Mouse (Mus musculus) CH12.LX (cell line): ENCODE results near the gene Rpl34. TPM values are rescaled to one million over a fixed set of nuclear protein-coding genes. Genes with fewer than 3 reads are reported as not detected.

ENCODE experiments used
- DNase-seq: peaks from one replicate; pipeline ENCODE4 v3.0.0-alpha.2; 2013; ENCODE audit errors: extremely low read depth
- H3K27ac ChIP-seq: 2 replicates; pipeline ENCODE4 v1.5.1; 2012; ENCODE audit warnings: low read depth, mild to moderate bottlenecking, control low read depth, moderate library complexity; ENCODE audit not compliant: insufficient read depth
- H3K27me3 ChIP-seq: replicated peaks from 2 replicates; pipeline ENCODE3; 2012; ENCODE audit warnings: inconsistent platforms
- H3K36me3 ChIP-seq, 2 experiments: replicated peaks in 1 of 2; 2 replicates each; pipeline versions ENCODE3 to v1.6.1; 2012; ENCODE audit warnings: inconsistent platforms in 1 of 2, low read length in 1 of 2, mild to moderate bottlenecking in 1 of 2, mixed read lengths in 1 of 2, moderate library complexity in 1 of 2; ENCODE audit not compliant: control insufficient read depth in 1 of 2, insufficient read depth in 1 of 2
- H3K4me1 ChIP-seq, 2 experiments: 2 replicates each; pipeline ENCODE4 v1.6.1; 2012; ENCODE audit warnings: inconsistent platforms in 1 of 2, moderate library complexity in 1 of 2; ENCODE audit not compliant: insufficient read depth in 2 of 2, control insufficient read depth in 1 of 2
- H3K4me2 ChIP-seq: 2 replicates; pipeline ENCODE4 v1.6.1; 2012; ENCODE audit warnings: low read depth, mild to moderate bottlenecking, control low read depth; ENCODE audit not compliant: poor library complexity, insufficient read depth, severe bottlenecking
- H3K4me3 ChIP-seq, 3 experiments: fragments of 150-350 bp in 1 of 3; sonication (generic) in 1 of 3; replicated peaks in 1 of 3; 2 replicates each; pipeline versions ENCODE3 to v1.5.1; 2011 to 2012; ENCODE audit warnings: low read depth in 2 of 3, low read length in 2 of 3, mild to moderate bottlenecking in 2 of 3, moderate library complexity in 2 of 3, control low read depth in 1 of 3, improper control_type of control experiment in 1 of 3, inconsistent platforms in 1 of 3, mixed read lengths in 1 of 3; ENCODE audit not compliant: poor library complexity in 1 of 3
- H3K79me2 ChIP-seq: replicated peaks from 2 replicates; pipeline ENCODE4 v1.6.1; 2012; ENCODE audit warnings: mild to moderate bottlenecking, moderate library complexity; ENCODE audit not compliant: control insufficient read depth, poor library complexity, insufficient read depth, severe bottlenecking; ENCODE audit errors: extremely low read depth
- H3K9ac ChIP-seq: 2 replicates; pipeline ENCODE4 v1.6.1; 2012; ENCODE audit warnings: low read depth, mild to moderate bottlenecking, control low read depth, moderate library complexity; ENCODE audit not compliant: insufficient read depth
- H3K9me3 ChIP-seq: replicated peaks from 2 replicates; pipeline ENCODE3; 2012; ENCODE audit warnings: low read length, inconsistent platforms, mixed read lengths
- CHD1 ChIP-seq: IDR thresholded peaks from 2 replicates; pipeline ENCODE4 v1.6.1; 2012; ENCODE audit warnings: low read depth, low read length, improper control_type of control experiment, inconsistent platforms
- CHD2 ChIP-seq: IDR thresholded peaks from 2 replicates; pipeline ENCODE4 v1.6.1; 2011; ENCODE audit warnings: low read length, improper control_type of control experiment
- E2F4 ChIP-seq: IDR thresholded peaks from 2 replicates; pipeline ENCODE4 v1.6.1; 2011; ENCODE audit warnings: low read depth, low read length, improper control_type of control experiment; ENCODE audit not compliant: insufficient replicate concordance
- ELF1 ChIP-seq: IDR thresholded peaks from 2 replicates; pipeline ENCODE4 v1.6.1; 2014; ENCODE audit warnings: low read depth, mild to moderate bottlenecking, inconsistent platforms, low read length, improper control_type of control experiment
- GABPA ChIP-seq: IDR thresholded peaks from 2 replicates; pipeline ENCODE4 v1.6.1; 2012; ENCODE audit warnings: low read depth, low read length, improper control_type of control experiment, inconsistent platforms; ENCODE audit not compliant: insufficient replicate concordance
- HCFC1 ChIP-seq: IDR thresholded peaks from 2 replicates; pipeline ENCODE4 v1.6.1; 2012; ENCODE audit warnings: low read depth, mild to moderate bottlenecking, inconsistent platforms, low read length, improper control_type of control experiment
- IRF4 ChIP-seq: IDR thresholded peaks from 2 replicates; pipeline ENCODE4 v1.6.1; 2014; ENCODE audit warnings: low read depth, mild to moderate bottlenecking, inconsistent platforms, low read length, improper control_type of control experiment
- JUND ChIP-seq: conservative IDR thresholded peaks from 2 replicates; pipeline ENCODE4 v1.6.1; 2011; ENCODE audit warnings: low read depth, low read length, improper control_type of control experiment
- KAT2A ChIP-seq: IDR thresholded peaks from 2 replicates; pipeline ENCODE4 v1.6.1; 2012; ENCODE audit warnings: low read length, improper control_type of control experiment, inconsistent platforms; ENCODE audit not compliant: insufficient replicate concordance
- MAFK ChIP-seq: IDR thresholded peaks from 2 replicates; pipeline ENCODE4 v1.6.1; 2011; ENCODE audit warnings: low read length, improper control_type of control experiment; ENCODE audit not compliant: insufficient replicate concordance
- MXI1 ChIP-seq: IDR thresholded peaks from 2 replicates; pipeline ENCODE4 v1.6.1; 2011; ENCODE audit warnings: mild to moderate bottlenecking, low read depth, low read length, improper control_type of control experiment
- MYC ChIP-seq: IDR thresholded peaks from 2 replicates; pipeline ENCODE4 v1.6.1; 2011; ENCODE audit warnings: low read depth, mild to moderate bottlenecking, improper control_type of control experiment, low read length
- NELFE ChIP-seq: IDR thresholded peaks from 2 replicates; pipeline ENCODE4 v1.6.1; 2011; ENCODE audit warnings: low read depth, low read length, improper control_type of control experiment
- NRF1 ChIP-seq: IDR thresholded peaks from 2 replicates; pipeline ENCODE4 v1.6.1; 2014; ENCODE audit warnings: low read depth, mild to moderate bottlenecking, inconsistent platforms, low read length, improper control_type of control experiment, moderate library complexity
- POLR2A ChIP-seq: IDR thresholded peaks from 2 replicates; pipeline ENCODE4 v1.6.1; 2011; ENCODE audit warnings: low read depth, mild to moderate bottlenecking, improper control_type of control experiment, low read length
- POLR2AphosphoS2 ChIP-seq: IDR thresholded peaks from 2 replicates; pipeline ENCODE4 v1.6.1; 2011; ENCODE audit warnings: low read depth, low read length, improper control_type of control experiment
- RAD21 ChIP-seq: IDR thresholded peaks from 2 replicates; pipeline ENCODE4 v1.6.1; 2011; ENCODE audit warnings: low read depth, mild to moderate bottlenecking, low read length, improper control_type of control experiment, moderate library complexity
- SMC3 ChIP-seq: IDR thresholded peaks from 2 replicates; pipeline ENCODE4 v1.6.1; 2011; ENCODE audit warnings: low read depth, low read length, improper control_type of control experiment
- TBP ChIP-seq: conservative IDR thresholded peaks from 2 replicates; pipeline ENCODE4 v1.6.1; 2011; ENCODE audit warnings: low read depth, low read length, improper control_type of control experiment
- TCF12 ChIP-seq: IDR thresholded peaks from 2 replicates; pipeline ENCODE4 v1.6.1; 2014; ENCODE audit warnings: low read depth, mild to moderate bottlenecking, inconsistent platforms, low read length, improper control_type of control experiment
- UBTF ChIP-seq: IDR thresholded peaks from 2 replicates; pipeline ENCODE4 v1.6.1; 2012; ENCODE audit warnings: low read depth, mild to moderate bottlenecking, inconsistent platforms, low read length, improper control_type of control experiment, moderate library complexity
- USF1 ChIP-seq: IDR thresholded peaks from 2 replicates; pipeline ENCODE4 v1.6.1; 2014; ENCODE audit warnings: low read depth, mild to moderate bottlenecking, inconsistent platforms, low read length, improper control_type of control experiment
- ZMIZ1 ChIP-seq: IDR thresholded peaks from 2 replicates; pipeline ENCODE4 v1.6.1; 2012; ENCODE audit warnings: low read depth, mild to moderate bottlenecking, inconsistent platforms, low read length, improper control_type of control experiment
- dilution Hi-C: fragments of 300-500 bp; cut with MboI; formaldehyde crosslinking; loops from 2 replicates; pipeline ENCODE4 v1.14.3; 2020; ENCODE audit warnings: low sequenced_read_pairs; ENCODE audit not compliant: extremely low pct_unique_long_range_greater_than_20kb, extremely low pct_ligation_motif_present
- in situ Hi-C: fragments of 300-500 bp; cut with MboI; formaldehyde crosslinking; loops from 3 replicates; pipeline ENCODE4 v1.14.3; 2019; ENCODE audit warnings: low sequenced_read_pairs, low pct_ligation_motif_present, low pct_unique_long_range_greater_than_20kb, mixed read lengths
- polyA plus RNA-seq: library from polyadenylated mRNA; unstranded; fragments of >175 nt; gene quantifications from 2 replicates; pipeline ENCODE4 v1.2.1, GENCODE M21; 2012; ENCODE audit warnings: low read depth; ENCODE audit not compliant: insufficient read length
- total RNA-seq, 2 experiments: library from RNA; depleted of rRNA; stranded (reverse); fragments of 300-350 nt in 1 of 2; fragments of >200 nt in 1 of 2; gene quantifications; 2 replicates each; pipeline ENCODE4 v1.2.3; 2012 to 2014

Rpl34 gene
- total and polyA plus RNA-seq, 3 experiments = 1,701 to 3,001 (median 2,604) TPM

DNA sequence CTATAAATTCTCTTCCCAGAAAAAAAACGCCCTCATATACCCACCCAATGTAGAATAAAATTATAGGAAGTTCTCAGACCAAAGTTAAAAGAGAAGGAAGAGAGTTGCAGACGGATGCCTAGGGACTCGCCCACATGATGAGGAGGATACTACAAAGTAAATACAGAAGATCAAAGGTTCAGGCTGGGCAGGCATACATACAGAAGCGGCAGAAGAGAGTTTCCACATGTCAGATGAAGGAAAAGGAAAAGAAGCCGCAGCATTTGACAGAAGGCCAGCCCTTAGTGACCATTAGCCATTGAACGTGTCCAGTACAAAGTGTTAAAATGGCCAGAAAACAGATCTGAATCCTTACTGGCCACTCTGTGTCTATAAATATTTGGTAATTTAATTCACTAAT is 17.3 kb downstream of the Rpl34 start:
- Histone ChIP-seq H3K36me3 (no peaks in the 10 kb centered on the region), H3K79me2 (peaks cover 13% of the 10 kb centered on the region), H3K27ac (no peak overlapping the region), H3K9me3 (no peaks in the 10 kb centered on the region), H3K27me3 (no peaks in the 10 kb centered on the region), H3K4me1 (peaks cover 0 to 8% of the 10 kb centered on the region in 2 experiments; a peak in 2 of 4 replicates), H3K4me3 (no peak overlapping the region), H3K9ac (no peak overlapping the region), H3K4me2 (no peak overlapping the region)
- in situ Hi-C loops = no loop called here
- no peak for DNase-seq
- TF ChIP-seq NRF1 (no peak), MAFK (no peak)
- dilution Hi-C loops = no loop called here

DNA sequence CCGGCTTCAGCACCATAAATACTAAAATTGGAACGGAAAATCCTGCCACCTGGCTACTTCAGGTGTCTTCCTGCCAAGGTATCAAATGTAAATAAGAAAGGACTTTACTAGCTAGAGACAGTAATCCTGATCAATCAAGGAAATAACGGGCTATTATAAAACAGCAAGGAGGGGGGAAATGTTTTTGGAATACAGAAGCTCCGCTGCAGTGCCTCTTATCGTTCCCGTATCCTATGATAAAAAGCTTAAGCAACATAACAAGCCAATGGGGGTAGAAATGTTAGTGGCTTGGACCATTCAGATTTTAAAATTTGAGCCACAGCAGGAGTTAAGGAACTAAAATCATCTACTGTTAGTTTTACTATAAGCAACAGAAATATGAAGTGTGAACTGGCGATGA is 20.1 kb downstream of the Rpl34 start:
- peaks cover 38% of the 10 kb centered on the region for H3K79me2 ChIP-seq
- peaks cover 4 to 19% of the 10 kb centered on the region in 2 experiments; a peak in 2 of 4 replicates for H3K4me1 ChIP-seq
- in situ Hi-C loops = no loop called here
- TF ChIP-seq GABPA (no peak), NRF1 (no peak), CHD1 (no peak), JUND (no peak), SMC3 (no peak), UBTF (no peak), MYC (no peak), RAD21 (no peak), ZMIZ1 (no peak)
- H3K4me2 ChIP-seq = peak overlapping the region; percentile 96
- dilution Hi-C loops = no loop called here
- no peak for DNase-seq
- no peak overlapping the region for H3K27ac ChIP-seq
- peak overlapping the region in 1 of 3 experiments; percentile 34 for H3K4me3 ChIP-seq
- peak overlapping the region; percentile 24; the same call in 1 of the 2 replicates for H3K9ac ChIP-seq
- H3K9me3 ChIP-seq = no peaks in the 10 kb centered on the region
- H3K36me3 ChIP-seq = peaks cover 2 to 12% of the 10 kb centered on the region in 2 experiments
- H3K27me3 ChIP-seq = no peaks in the 10 kb centered on the region

DNA sequence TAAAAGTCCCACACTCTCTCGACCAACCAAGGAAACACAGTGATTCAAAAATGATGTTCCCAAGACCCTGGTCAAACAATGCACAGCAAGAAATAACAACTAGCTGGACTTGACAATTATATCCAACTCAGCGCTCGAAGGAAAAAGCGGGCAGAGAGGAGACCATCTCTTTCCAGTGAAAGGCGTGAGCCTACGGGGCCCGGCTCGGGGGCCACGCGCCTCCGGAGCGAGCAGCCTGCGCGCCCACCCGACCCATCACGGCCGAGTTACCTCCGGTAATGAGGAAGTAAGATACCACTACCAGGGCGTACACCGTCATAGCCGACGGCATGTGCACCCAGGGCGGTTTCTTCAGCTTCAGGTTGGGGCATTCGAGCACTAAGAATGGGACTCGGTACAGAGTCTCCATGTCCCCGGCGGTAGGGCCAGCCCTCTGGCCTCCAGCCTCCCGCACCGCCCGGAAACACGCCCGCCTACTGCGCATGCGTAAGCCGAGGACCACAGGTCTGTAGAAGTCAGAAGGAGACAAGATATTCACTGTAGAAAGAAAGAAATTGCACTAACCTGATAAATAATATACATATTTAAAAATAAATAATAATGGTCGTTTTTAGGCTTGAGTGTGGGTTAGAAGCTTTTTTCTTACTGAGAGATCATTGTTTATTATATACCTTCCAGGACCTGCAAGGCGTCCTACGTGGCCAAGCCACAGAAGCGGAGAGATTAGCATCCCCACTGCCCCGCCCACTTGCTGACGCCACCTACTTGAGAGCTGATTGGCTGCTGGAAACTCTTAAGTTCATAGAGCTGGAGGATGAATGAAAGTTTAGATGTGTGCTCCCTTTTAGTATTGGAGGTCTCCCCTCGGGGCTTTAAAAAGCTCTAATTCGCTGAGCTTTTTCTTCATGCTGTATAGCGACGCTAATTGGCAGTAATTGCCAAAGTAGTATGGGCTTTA is 21.0 kb downstream of the Rpl34 start, which contains the start of gene Ostc:
Gene Ostc (minus strand): TSS at position 478 of the 958 bp plus-strand sequence.
- Histone ChIP-seq H3K79me2 (peaks cover 45% of the 10 kb centered on the region), H3K4me1 (peaks cover 4 to 16% of the 10 kb centered on the region in 2 experiments; a peak in 2 of 4 replicates), H3K9me3 (no peaks in the 10 kb centered on the region), H3K4me3 (peak within 1 kb of the TSS; percentile 93 to 97 (median 97)), H3K36me3 (peaks cover 3 to 20% of the 10 kb centered on the region in 2 experiments), H3K27ac (peak within 1 kb of the TSS; percentile 67), H3K4me2 (peak within 1 kb of the TSS; percentile 96), H3K27me3 (no peaks in the 10 kb centered on the region), H3K9ac (peak within 1 kb of the TSS; percentile 97)
- in situ Hi-C loops (no loop called here), dilution Hi-C loops (no loop called here)
- DNase-seq = peak; percentile 99
- TF ChIP-seq POLR2AphosphoS2 (0 out of 2 replicates have a peak, but pooled peaks have one; percentile 71), MYC (peak; percentile 82), POLR2A (peak; percentile 91), NRF1 (peak; percentile 89), UBTF (no peak), NELFE (peak; percentile 84), ELF1 (peak; percentile 79), TCF12 (peak; percentile 62; the same call in 1 of the 2 replicates), MXI1 (peak; percentile 86), CHD2 (no peak), IRF4 (peak; percentile 16; the same call in 1 of the 2 replicates), KAT2A (0 out of 2 replicates have a peak, but pooled peaks have one; percentile 20), TBP (peak; percentile 94), E2F4 (no peak), USF1 (no peak), HCFC1 (peak; percentile 78)
